Mouse (Mus musculus) erythroblast, embryonic 14.5 days (primary cell): ENCODE data around the gene Cacna1c.

Experiments used
- GATA1 ChIP-seq: IDR thresholded peaks from 2 replicates; pipeline ENCODE4 v1.6.1; 2012; ENCODE audit warnings: low read length, inconsistent platforms, mixed read lengths
- TAL1 ChIP-seq: IDR thresholded peaks from 3 replicates; pipeline ENCODE4 v1.6.1; 2012; ENCODE audit warnings: low read length, inconsistent platforms, mixed read lengths

GRCm38 (mm10) chr6:119099333-119099732, 96.9 kb downstream of the Cacna1c start:
- TF ChIP-seq GATA1 (no peak), TAL1 (no peak)
